Mouse (Mus musculus) layer of hippocampus, adult 9-10 months (tissue): ENCODE results near the gene Rb1.

ENCODE experiments used
- DNase-seq: peaks from one replicate; pipeline ENCODE4 v3.0.0; 2022; ENCODE audit warnings: low spot score

Rb1 gene

DNA sequence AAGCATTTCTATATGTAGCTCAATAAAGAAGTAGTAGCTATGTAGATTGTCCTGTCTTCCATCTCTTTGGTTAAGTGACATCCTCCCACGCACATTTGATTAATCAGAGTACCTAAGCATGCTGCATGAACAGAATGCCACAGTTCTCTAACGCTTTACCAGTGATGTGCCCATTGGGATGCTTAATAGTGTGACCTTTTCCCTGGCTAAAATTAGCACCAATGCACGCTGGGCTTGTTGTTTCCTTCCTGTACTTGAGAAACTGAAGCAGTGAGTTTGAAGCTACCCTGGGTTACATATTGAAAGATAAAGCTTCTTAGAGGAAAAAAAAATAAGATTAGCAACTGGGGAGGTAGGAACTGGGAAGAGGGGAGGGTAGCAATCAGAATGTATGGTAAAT, 121.6 kb downstream of the Rb1 start:
- no peak for DNase-seq

DNA sequence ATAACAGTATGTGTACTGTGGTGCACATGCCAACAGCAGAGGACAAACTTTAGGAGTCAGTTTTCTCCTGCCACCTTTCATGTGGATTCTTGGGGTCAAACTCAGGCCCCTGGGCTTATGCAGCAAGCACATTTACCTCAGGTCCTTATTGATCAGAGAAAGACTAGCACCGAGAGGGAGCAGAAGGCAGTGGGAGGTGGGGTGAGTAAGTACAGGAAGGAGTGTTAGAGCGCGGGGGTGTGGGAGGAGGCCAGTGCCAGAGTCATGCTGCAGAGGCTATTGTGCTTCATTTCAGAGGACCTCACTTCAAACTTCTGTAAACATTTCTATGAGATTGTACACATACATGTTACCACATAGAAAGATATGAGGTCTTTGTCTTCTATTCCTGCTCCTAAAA, 124.2 kb downstream of the Rb1 start:
- DNase-seq, result no peak

DNA sequence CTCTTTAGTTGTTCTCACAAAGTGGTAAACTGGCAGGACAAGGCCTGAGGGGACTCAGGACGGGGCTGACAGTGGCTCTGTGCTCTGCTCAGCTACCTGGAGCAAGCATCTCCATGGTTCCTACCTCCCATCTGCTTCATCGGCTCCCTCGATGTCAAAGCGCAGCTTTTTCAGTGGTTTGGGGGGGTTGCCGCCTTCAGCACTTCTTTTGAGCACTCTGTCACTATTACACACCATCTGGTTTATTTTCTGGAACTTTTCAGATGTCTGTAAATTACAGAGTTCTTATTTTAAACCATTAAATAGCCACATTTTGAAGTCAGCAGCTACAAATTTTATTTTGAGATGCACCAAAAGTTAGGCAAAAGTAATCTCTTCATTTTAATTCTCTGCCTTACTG, 126.6 kb downstream of the Rb1 start:
- no peak for DNase-seq

DNA sequence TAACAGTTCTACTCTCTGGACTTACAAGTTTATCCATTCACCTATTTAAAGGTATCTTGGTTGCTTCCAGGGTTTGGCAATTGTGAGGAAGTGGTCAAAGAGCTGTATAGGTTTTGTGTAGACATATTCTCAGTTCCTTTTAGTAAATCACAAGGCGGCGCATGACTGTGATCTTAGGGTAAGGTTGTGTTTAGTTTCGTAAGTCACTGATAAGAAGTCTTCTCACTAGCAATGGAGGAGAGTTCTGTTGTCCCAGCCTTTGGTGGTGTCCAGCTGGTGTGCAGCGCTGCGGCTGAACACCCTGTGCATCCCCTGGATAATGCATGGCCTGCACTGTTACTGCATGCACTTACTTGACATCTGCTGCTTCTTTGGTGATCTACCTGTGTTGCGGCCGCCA, 138.7 kb downstream of the Rb1 start:
- no peak for DNase-seq

- DNase-seq, result no peak
Measured at GRCm38 (mm10) chr14:73181144-73181543, 144.5 kb downstream of the Rb1 start.

GRCm38 (mm10) chr14:73180671-73181070, 145.0 kb downstream of the Rb1 start:
- DNase-seq, result no peak

DNA sequence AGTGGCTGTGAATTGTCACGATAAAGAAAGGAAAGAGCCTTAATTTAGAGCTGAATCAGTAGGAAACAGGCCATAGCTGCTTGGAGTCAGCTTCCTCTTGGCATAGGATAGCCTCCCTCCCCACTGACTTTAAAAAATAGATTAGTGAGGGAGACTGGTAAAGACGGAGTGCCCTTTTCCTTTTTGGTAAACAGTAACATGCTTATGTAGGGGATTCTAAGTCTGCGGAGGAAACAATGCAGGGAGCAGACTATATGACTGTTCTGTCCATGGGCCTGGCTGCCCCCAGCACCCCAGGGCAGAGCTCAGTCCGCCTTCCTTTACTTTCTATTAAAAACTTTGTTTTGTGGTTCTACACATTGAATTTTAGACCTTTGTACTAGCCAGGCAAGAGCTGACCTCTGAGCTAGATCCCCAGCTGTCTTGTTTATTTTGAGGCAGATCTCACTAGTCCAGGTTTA, 146.4 kb downstream of the Rb1 start:
- no peak for DNase-seq

DNA sequence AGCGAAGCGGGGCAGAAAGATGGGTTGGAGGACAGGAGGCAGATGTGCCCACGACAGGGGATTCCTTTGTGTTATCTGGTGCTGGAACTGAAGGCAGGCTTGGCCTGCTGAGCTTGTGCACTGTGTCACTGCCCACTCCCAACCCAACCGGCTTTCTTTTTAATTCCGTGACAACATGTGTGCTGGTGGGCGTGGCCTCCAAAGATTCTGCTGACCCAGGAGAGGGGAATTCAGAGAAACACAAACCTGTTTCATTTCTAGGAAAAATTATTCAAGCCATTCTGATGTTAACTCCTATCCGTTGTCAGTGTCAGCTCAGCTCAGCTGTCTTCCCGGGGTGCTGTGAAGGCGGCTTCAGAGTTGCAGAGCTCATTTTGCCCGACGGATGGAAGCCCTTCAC, 147.7 kb downstream of the Rb1 start:
- DNase-seq, result no peak

- DNase-seq, result no peak
Measured at GRCm38 (mm10) chr14:73176266-73176665, 149.4 kb downstream of the Rb1 start.

DNA sequence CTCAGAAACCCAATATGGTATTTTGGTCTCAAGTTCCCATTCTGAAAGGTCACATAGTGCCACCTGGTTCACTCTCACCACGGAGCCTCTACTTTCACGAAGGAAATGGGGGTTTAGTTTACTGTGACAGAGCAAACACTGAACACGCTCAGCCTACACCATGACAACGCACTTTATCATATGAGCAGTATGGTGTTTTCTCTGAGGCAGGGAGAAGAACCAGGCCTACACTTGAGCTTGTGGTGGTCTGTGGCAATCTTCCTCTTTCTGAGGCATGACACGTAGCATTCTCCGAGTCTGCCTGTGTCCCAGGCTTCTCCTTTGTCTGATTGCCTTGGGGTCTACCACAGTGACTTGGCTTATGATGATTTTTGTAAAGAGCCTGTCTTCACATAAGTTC, 149.8 kb downstream of the Rb1 start:
- no peak for DNase-seq

DNA sequence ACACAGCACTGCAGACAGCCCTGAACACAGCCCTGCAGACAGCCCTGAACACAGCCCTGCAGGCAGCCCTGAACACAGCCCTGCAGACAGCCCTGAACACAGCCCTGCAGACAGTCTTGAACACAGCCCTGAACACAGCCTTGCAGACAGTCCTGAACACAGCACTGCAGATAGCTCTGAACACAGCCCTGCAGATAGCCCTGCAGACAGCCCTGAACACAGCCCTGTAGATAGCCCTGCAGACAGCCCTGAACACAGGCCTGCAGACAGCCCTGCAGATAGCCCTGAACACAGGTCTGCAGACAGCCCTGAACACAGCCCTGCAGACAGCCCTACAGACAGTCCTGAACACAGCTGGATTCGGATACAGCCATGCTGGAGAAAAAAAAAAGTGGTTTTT, 150.6 kb downstream of the Rb1 start:
- no peak for DNase-seq

GRCm38 (mm10) chr14:73174091-73174995, 151.3 kb downstream of the Rb1 start:
- no peak for DNase-seq

DNA sequence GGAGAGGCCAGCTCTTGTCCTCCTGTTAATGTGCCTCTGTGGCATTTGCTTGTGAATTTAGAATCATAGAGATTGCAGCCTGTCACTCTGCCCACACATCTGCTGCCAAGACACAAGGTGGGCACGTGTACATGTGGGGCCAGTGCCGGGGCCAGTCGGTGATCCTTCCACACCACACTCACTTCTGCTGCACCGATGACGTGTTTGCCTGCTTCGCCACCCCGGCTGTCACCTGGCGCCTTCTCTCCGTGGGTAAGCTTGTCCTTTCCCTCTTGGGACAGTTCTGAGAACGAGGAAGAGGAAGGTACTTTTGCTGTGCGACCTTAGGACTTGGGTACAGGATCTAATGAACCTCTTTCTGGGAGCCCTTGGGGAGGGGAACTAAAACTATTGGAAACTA, 152.0 kb downstream of the Rb1 start:
- DNase-seq, result no peak

DNA sequence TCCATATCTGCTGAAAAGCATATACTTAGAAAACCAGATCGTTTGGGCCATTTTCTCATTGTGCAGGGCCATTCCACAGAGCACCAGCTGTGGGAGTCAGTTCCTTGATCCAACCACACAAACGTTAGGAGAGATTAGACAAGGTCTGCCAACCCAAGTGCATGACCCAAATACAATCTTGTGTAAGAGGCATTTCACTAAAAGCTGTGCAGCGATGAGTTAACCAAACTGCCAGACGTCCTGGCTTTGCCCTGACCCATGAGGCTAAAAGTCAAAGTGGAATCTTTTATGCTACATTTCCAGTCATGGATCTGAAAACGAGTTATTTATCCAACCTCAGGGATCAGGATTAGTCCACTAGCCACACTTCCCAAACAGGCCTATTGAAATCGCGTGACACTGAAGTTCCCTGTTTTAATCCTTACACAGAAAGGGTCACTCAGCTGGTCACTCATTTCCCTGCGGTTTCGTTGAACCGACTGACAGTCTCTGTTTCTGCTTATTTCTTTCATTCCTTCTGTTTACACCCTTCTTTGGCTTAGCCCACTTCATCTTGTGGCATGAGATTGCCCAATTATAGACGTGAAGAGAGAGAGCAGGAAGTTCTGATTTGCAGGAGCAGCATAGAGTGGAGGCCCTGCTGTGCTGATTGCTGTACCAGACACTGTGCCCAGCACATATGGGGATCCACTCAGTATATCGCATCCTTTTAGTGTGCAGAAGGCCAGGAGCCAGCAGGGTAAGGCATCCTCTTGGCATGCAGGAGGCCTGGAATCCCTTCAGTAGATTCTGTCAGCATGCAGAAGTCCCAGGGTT, 153.2 kb downstream of the Rb1 start:
- no peak for DNase-seq

GRCm38 (mm10) chr14:73169926-73170844, 155.4 kb downstream of the Rb1 start:
- no peak for DNase-seq

- DNase-seq, result no peak
Measured at GRCm38 (mm10) chr14:73168605-73169004, 157.0 kb downstream of the Rb1 start.

DNA sequence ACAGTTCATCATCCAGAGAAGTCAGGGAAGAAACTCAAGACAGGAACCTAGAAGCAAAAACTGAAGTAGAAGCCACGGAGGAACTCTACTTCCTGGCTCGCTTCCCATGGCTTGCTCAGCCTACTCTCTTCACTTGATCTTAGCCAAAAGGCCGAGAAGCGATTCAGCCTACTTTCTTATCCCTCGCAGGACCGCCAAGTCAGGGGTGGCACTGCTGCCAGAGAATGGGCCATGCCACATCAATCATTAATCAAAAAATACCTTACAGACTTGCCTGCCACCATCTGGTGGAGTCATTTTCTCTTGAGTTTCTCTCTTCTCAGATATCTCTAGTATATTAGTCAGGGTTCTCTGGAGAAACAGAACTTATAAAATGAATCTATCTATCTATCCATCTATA, 160.5 kb downstream of the Rb1 start:
- no peak for DNase-seq

DNA sequence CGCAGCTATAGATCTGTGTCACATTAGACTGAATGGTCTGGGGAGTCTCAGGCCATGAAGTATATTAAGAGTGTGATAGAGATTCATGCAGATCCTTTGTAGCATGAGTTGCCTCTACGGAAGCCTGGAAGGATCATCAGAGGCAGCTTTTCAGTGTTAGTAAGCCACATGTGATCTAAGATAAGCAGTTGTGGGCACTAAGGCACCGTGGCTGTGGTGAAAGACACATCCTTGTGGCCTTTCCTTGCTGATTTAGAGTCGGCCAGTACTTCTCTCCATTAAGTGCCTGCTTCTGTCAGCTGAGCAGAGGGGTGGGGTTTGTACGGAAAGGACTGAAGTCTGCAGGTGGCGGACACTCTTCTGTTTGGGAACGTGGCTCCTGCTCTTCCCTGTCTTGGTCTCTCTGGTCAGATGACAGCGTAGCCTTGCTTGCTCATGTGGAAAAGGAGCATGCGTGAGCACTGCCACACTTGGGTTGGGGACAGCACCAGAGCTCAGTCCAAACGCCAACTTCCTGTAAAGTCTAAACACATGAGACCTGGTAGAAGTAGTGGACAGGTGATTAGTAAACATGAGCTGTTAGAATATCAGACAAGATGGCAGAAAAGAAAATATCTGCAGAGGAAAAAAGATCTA, 162.1 kb downstream of the Rb1 start:
- DNase-seq, result no peak

- DNase-seq, result no peak
Measured at GRCm38 (mm10) chr14:73162192-73162800, 163.3 kb downstream of the Rb1 start.

DNA sequence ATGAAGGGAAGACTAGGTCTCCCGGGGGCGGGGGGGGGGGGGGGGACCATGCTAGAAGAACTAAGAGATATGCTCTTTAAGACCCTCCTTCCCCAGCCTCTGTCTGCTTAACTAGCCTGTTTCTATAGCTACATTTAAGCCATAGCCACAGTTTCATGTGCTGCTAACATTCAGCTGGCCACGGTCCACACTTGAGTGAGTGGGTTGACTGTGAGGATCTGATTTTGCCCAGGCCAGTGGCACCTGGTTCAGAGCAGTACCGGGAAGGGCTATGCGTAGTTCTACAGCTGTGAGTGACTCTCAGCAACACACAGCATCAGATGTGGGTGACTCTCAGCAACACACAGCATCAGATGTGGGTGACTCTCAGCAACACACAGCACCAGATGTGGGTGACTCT, 164.3 kb downstream of the Rb1 start:
- no peak for DNase-seq

DNA sequence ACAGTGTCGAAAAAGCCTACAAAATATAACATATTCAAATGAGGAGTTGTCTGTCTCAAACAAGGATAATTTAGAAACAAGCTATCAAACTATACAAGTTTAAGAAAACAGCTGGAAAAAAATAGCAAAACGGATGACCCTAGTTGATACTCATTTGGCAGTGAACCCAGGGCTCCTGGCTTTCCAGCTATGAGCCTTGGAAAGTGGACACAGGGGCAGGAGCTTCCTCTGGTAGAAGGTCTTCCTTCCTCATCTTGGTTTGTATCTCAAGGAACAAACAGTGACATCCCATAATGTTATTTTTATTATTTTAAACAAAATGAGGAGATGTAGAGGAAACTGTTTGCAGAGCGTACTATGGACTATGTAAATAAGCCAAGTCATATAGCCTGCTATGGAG, 177.5 kb downstream of the Rb1 start:
- DNase-seq, result no peak
